Mouse (Mus musculus) limb, embryonic 13.5 days (tissue): ENCODE measurements around the gene Slc40a1. TPM values are rescaled to one million over a fixed set of nuclear protein-coding genes. Genes with fewer than 3 reads are reported as not detected.
A peak's percentile ranks its signal among the peaks of the same experiment; 100 is the strongest.

ENCODE experiments used
- ATAC-seq: fragments of 200-750 bp; cut with Nextera tagmentation; 2 replicates; pipeline ENCODE4 v1.8.0; 2017; ENCODE audit warnings: low read depth, moderate number of reproducible peaks, moderate TSS enrichment; ENCODE audit not compliant: low FRiP score
- H3K27ac ChIP-seq: fragments of 300-500 bp; sonication (generic); 2 replicates; pipeline ENCODE4 v1.5.1; 2015; ENCODE audit warnings: inconsistent platforms, mild to moderate bottlenecking, moderate library complexity
- H3K27me3 ChIP-seq: fragments of 300-500 bp; sonication (generic); 2 replicates; pipeline ENCODE4 v1.6.1; 2015; ENCODE audit warnings: mild to moderate bottlenecking, inconsistent platforms
- H3K36me3 ChIP-seq: fragments of 300-500 bp; sonication (generic); 2 replicates; pipeline ENCODE4 v1.6.1; 2015; ENCODE audit warnings: inconsistent platforms, mild to moderate bottlenecking, moderate library complexity
- H3K4me1 ChIP-seq: fragments of 300-500 bp; sonication (generic); 2 replicates; pipeline ENCODE4 v1.6.1; 2015; ENCODE audit warnings: inconsistent platforms
- H3K4me2 ChIP-seq: fragments of 300-500 bp; sonication (generic); replicated peaks from 2 replicates; pipeline ENCODE4 v1.6.1; 2015; ENCODE audit warnings: inconsistent platforms, mild to moderate bottlenecking, moderate library complexity
- H3K4me3 ChIP-seq: fragments of 300-500 bp; sonication (generic); 2 replicates; pipeline ENCODE4 v1.5.1; 2015; ENCODE audit warnings: moderate library complexity, mild to moderate bottlenecking, inconsistent platforms
- H3K9ac ChIP-seq: fragments of 300-500 bp; sonication (generic); 2 replicates; pipeline ENCODE4 v1.6.1; 2015; ENCODE audit warnings: mild to moderate bottlenecking, inconsistent platforms
- H3K9me3 ChIP-seq: fragments of 300-500 bp; sonication (generic); 2 replicates; pipeline ENCODE4 v1.6.1; 2016; ENCODE audit warnings: inconsistent platforms
- WGBS: fragments of 180-500 bp; shearing (Covaris S2); methylation state at CpG from one replicate; pipeline ENCODE4 v1.1.7; 2015; 5-methylcytosine and 5-hydroxymethylcytosine counted together
- polyA plus RNA-seq: library from polyadenylated mRNA; unstranded; fragments of >200 nt; fragmentation: Nextera tagmentation; extraction: Ambion mirVana; gene quantifications from 2 replicates; pipeline ENCODE4 v1.2.1, GENCODE M21; 2015

The Slc40a1 gene
- 29.7 and 31.4 TPM in 2 replicates for polyA plus RNA-seq

GRCm38 (mm10) chr1:45926393-45926763 lies at the start of gene Slc40a1:
Slc40a1 (minus strand) TSS chr1:45926523.
- no peak for ATAC-seq
- peak within 1 kb of the TSS; percentile 70 for H3K9ac ChIP-seq
- peak within 1 kb of the TSS; percentile 95 for H3K4me2 ChIP-seq
- H3K4me3 ChIP-seq = peak within 1 kb of the TSS; percentile 66
- peaks cover 27% of the 10 kb centered on the region for H3K27me3 ChIP-seq
- H3K27ac ChIP-seq = no peak within 1 kb of the TSS
- 24% methylated on average over 9 of the region's 9 CpGs for WGBS
- 0 out of 2 replicates have a peak, but pooled peaks cover 6% of the 10 kb centered on the region for H3K4me1 ChIP-seq
- H3K9me3 ChIP-seq = no peaks in the 10 kb centered on the region
- no peaks in the 10 kb centered on the region for H3K36me3 ChIP-seq

DNA sequence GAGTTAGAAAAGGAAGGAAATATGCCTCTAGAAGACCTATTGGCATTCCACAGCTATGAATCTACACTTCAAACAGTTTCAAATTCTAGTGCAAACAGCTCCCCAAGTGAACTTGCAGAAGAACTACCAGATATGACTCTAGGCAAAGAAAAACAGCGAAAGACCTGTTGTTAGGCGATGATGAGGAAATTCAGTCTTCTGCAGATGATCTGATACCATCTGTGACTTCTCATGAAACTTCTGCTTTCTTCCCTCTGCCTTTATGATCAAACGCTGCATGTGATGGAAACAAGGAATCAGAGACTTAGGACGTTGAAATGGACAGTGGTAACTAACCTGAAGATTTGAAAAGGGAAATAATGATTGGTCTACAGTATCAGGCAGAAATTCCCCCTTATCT lies 45.0 kb upstream of the Slc40a1 start:
- no peaks in the 10 kb centered on the region for H3K36me3 ChIP-seq
- H3K27me3 ChIP-seq = no peaks in the 10 kb centered on the region
- no peak overlapping the region for H3K4me2 ChIP-seq

DNA sequence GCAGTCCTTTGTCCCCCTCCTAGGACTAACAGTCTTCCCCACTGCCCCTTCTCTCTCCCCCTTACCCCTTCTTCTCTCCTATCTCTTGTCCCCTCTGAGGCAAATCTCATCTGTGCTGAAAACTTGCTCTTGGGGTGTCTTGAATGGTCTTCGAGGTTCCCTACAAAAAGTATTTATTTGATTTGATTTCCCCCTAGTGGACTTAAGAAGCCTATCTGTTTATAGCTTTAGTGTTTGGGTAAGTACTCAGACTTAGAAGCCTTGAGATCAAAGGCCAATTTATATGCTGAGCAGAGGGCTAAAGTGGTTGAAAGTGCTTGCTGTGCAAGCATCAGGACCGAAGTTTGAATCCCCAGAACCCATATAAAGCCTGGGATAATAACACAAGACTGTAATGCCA lies 22.7 kb upstream of the Slc40a1 start:
- no peak overlapping the region for H3K4me3 ChIP-seq
- H3K27ac ChIP-seq = no peak overlapping the region
- WGBS = 51% methylated on average over 2 of the region's 2 CpGs
- no peaks in the 10 kb centered on the region for H3K4me1 ChIP-seq
- no peak for ATAC-seq
- no peaks in the 10 kb centered on the region for H3K36me3 ChIP-seq
- H3K27me3 ChIP-seq = no peaks in the 10 kb centered on the region
- H3K4me2 ChIP-seq = no peak overlapping the region
- no peaks in the 10 kb centered on the region for H3K9me3 ChIP-seq
- H3K9ac ChIP-seq = no peak overlapping the region

More for the DNA sequence above, 45.0 kb upstream of the Slc40a1 start:
- Histone ChIP-seq H3K9ac (no peak overlapping the region), H3K9me3 (no peaks in the 10 kb centered on the region), H3K4me3 (no peak overlapping the region), H3K4me1 (0 out of 2 replicates have a peak, but pooled peaks cover 3% of the 10 kb centered on the region), H3K27ac (no peak overlapping the region)
- 82% methylated on average over 4 of the region's 4 CpGs for WGBS
- no peak for ATAC-seq

GRCm38 (mm10) chr1:45947843-45948242 lies 21.5 kb upstream of the Slc40a1 start:
- ATAC-seq = no peak
- H3K9me3 ChIP-seq = no peaks in the 10 kb centered on the region
- H3K4me2 ChIP-seq = no peak overlapping the region
- H3K4me3 ChIP-seq = no peak overlapping the region
- H3K4me1 ChIP-seq = no peaks in the 10 kb centered on the region
- no peak overlapping the region for H3K27ac ChIP-seq
- no peaks in the 10 kb centered on the region for H3K36me3 ChIP-seq
- WGBS = 76% methylated on average over 1 of the region's 1 CpGs
- no peaks in the 10 kb centered on the region for H3K27me3 ChIP-seq
- no peak overlapping the region for H3K9ac ChIP-seq

DNA sequence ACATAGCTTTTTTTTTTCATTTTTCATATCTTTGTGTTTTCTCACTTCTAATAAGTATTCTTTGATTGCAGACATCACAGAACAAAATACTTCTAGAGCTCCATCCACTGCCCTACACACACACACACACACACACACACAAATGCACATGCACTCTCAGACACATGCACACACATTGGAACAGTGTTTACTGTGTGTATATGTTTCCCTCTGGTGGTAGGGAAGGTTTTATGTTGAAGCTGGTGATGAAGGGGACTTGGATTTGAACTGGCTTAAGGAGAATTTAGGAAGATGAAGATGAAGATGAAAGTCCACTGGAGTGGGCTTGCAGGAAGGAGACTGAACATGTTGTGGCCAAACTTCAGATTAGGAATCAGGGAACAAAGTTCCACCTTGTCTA lies 4.8 kb upstream of the Slc40a1 start:
- Histone ChIP-seq H3K9me3 (no peaks in the 10 kb centered on the region), H3K4me2 (no peak overlapping the region), H3K27me3 (peaks cover 19% of the 10 kb centered on the region), H3K27ac (no peak overlapping the region), H3K4me1 (no peaks in the 10 kb centered on the region), H3K9ac (no peak overlapping the region), H3K4me3 (no peak overlapping the region), H3K36me3 (no peaks in the 10 kb centered on the region)
- ATAC-seq = no peak

GRCm38 (mm10) chr1:45926911-45927310 lies 588 bp upstream of the Slc40a1 start:
- Histone ChIP-seq H3K36me3 (no peaks in the 10 kb centered on the region), H3K27me3 (peaks cover 27% of the 10 kb centered on the region), H3K9me3 (no peaks in the 10 kb centered on the region), H3K4me1 (0 out of 2 replicates have a peak, but pooled peaks cover 6% of the 10 kb centered on the region), H3K4me3 (no peak overlapping the region), H3K4me2 (no peak overlapping the region), H3K9ac (no peak overlapping the region), H3K27ac (no peak overlapping the region)
- no peak for ATAC-seq
- 40% methylated on average over 3 of the region's 3 CpGs for WGBS

- Histone ChIP-seq H3K27ac (no peak overlapping the region), H3K4me1 (0 out of 2 replicates have a peak, but pooled peaks cover 6% of the 10 kb centered on the region), H3K9ac (peak overlapping the region; percentile 70), H3K9me3 (no peaks in the 10 kb centered on the region), H3K27me3 (peaks cover 27% of the 10 kb centered on the region), H3K4me3 (peak overlapping the region; percentile 66), H3K36me3 (no peaks in the 10 kb centered on the region), H3K4me2 (peak overlapping the region; percentile 95)
- peak; percentile 96 for ATAC-seq
- WGBS = under 1% methylated on average over 52 of the region's 53 CpGs
Observed at GRCm38 (mm10) chr1:45925500-45926392, 577 bp downstream of the Slc40a1 start.

DNA sequence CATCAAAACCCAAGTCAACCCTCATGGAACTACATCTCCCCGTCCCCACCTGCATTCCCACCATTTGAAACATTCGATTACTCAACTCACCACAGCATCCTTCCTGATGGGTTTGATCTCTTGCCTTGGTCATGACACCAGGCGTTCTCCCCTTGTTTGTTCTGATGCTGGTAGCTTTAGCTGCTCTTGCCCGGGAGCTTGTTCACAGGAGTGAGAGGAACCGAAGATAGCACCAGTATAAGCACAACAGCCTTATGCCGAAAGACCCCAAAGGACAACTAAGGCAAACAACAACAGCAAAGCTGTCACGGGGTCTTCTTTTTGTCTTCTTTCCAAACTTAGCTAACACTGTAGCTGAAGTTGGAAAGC lies 1.2 kb downstream of the Slc40a1 start:
- 13% methylated on average over 7 of the region's 7 CpGs for WGBS
- Histone ChIP-seq H3K36me3 (no peaks in the 10 kb centered on the region), H3K4me2 (peak overlapping the region; percentile 95), H3K27ac (no peak overlapping the region), H3K9me3 (no peaks in the 10 kb centered on the region), H3K4me3 (peak overlapping the region; percentile 66), H3K4me1 (0 out of 2 replicates have a peak, but pooled peaks cover 6% of the 10 kb centered on the region), H3K27me3 (peaks cover 27% of the 10 kb centered on the region), H3K9ac (peak overlapping the region; percentile 70)
- ATAC-seq = peak; percentile 27; the same call in 1 of the 2 replicates

DNA sequence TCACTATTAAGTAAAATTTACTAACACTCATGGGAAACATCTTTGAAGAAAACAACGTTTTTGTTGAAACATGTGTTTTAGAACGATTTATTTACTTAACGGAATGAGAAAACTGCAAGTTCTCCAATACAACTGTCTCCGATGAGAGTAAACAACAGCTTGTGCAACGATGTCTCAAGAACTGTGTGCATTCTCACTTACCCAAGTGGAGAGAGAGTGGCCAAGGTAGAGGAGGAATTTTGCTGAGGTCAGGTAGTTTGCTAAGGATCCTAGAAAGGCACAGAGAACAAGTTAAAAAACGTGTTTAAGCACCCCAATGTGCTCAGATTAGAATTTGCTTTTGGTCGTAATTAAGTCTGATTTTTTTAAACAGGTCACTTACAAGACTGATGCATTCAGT lies 1.8 kb downstream of the Slc40a1 start:
- H3K4me3 ChIP-seq = peak overlapping the region; percentile 66
- WGBS = 67% methylated on average over 7 of the region's 7 CpGs
- H3K9me3 ChIP-seq = no peaks in the 10 kb centered on the region
- peak overlapping the region; percentile 95 for H3K4me2 ChIP-seq
- no peak for ATAC-seq
- no peak overlapping the region for H3K27ac ChIP-seq
- 0 out of 2 replicates have a peak, but pooled peaks cover 6% of the 10 kb centered on the region for H3K4me1 ChIP-seq
- H3K36me3 ChIP-seq = no peaks in the 10 kb centered on the region
- no peak overlapping the region for H3K9ac ChIP-seq
- H3K27me3 ChIP-seq = peaks cover 27% of the 10 kb centered on the region

DNA sequence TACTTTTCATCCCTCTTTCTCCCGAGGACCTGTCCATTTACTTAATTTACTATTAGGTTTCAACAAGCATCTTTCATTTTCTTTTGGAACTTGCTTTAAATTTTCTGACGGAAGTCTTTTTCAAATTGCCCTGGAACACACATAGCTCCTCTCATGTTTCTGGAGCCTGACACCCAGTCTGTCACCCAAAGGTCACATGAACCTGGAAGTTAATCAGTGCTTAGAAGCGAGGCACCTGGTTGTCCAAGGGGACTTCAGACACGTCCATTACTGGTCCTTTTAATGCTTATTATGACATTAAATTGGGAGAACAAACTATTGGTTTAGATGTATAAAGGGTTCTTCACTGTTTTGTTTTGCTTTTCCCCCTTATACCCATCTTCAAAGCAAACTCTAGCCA lies 3.0 kb downstream of the Slc40a1 start:
- WGBS = 68% methylated on average over 4 of the region's 4 CpGs
- H3K9me3 ChIP-seq = no peaks in the 10 kb centered on the region
- H3K4me2 ChIP-seq = no peak overlapping the region
- no peak overlapping the region for H3K9ac ChIP-seq
- 0 out of 2 replicates have a peak, but pooled peaks cover 6% of the 10 kb centered on the region for H3K4me1 ChIP-seq
- no peak overlapping the region for H3K4me3 ChIP-seq
- no peak for ATAC-seq
- H3K27ac ChIP-seq = no peak overlapping the region
- no peaks in the 10 kb centered on the region for H3K36me3 ChIP-seq
- H3K27me3 ChIP-seq = peaks cover 23% of the 10 kb centered on the region

DNA sequence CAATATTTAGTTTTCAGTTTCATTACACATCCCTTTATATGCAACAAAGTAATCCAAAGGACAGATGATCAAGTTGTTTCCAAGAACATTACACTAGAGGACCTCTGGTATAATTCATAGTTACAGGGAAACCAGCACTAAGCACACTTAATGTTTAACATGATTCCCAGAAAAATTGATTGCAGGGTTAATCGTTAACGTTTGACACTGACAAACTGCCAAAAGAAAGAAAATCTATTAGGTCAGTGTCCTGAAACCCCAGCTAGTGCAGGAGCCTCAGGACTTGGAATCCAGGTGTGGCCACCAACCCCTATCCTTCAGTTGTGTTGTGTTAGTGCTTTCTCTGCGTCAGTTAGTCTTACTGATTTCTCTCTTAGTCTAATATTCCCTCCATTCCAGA lies 5.6 kb downstream of the Slc40a1 start:
- Histone ChIP-seq H3K4me2 (no peak overlapping the region), H3K4me3 (no peak overlapping the region), H3K9me3 (no peaks in the 10 kb centered on the region), H3K27ac (no peak overlapping the region), H3K27me3 (peaks cover 5% of the 10 kb centered on the region; the same call in 1 of the 2 replicates), H3K36me3 (no peaks in the 10 kb centered on the region), H3K4me1 (peaks cover 6% of the 10 kb centered on the region; the same call in 1 of the 2 replicates), H3K9ac (no peak overlapping the region)
- WGBS = 83% methylated on average over 3 of the region's 3 CpGs
- no peak for ATAC-seq

GRCm38 (mm10) chr1:45919752-45920151 lies 6.6 kb downstream of the Slc40a1 start:
- peaks cover 1% of the 10 kb centered on the region; the same call in 1 of the 2 replicates for H3K4me1 ChIP-seq
- H3K27ac ChIP-seq = no peak overlapping the region
- no peak overlapping the region for H3K4me3 ChIP-seq
- H3K36me3 ChIP-seq = no peaks in the 10 kb centered on the region
- ATAC-seq = no peak
- no peak overlapping the region for H3K9ac ChIP-seq
- H3K27me3 ChIP-seq = peaks cover 5% of the 10 kb centered on the region; the same call in 1 of the 2 replicates
- H3K9me3 ChIP-seq = no peaks in the 10 kb centered on the region
- 92% methylated on average over 1 of the region's 1 CpGs for WGBS
- no peak overlapping the region for H3K4me2 ChIP-seq
